Mouse (Mus musculus) cerebellum, postnatal 4 days (tissue): ENCODE measurements at regions not wholly inside any gene's neighbourhood (a gene's known extent, or its start where the extent isn't known, plus 50 kb on each side); places are given as distances from the start of the nearest gene placed in this dataset.

Source experiments
- DNase-seq, 2 experiments: peaks; one replicate each; pipeline ENCODE4 v3.0.0; 2022; ENCODE audit warnings: low spot score in 2 of 2, mixed read lengths in 1 of 2

- DNase-seq, result no peak
Measured at GRCm38 (mm10) chr1:47097084-47097996, 204.7 kb upstream of the Slc39a10 start.

- peak in 1 of 2 experiments; percentile 1 for DNase-seq
Measured at GRCm38 (mm10) chr1:47094498-47094897, 201.8 kb upstream of the Slc39a10 start.

- DNase-seq, result no peak
Measured at GRCm38 (mm10) chr1:47093289-47093947, 200.8 kb upstream of the Slc39a10 start.

GRCm38 (mm10) chr1:47076423-47076822 lies 183.8 kb upstream of the Slc39a10 start:
- DNase-seq, result no peak

- no peak for DNase-seq
Measured at GRCm38 (mm10) chr1:47058149-47058548, 165.5 kb upstream of the Slc39a10 start.

- no peak for DNase-seq
Measured at GRCm38 (mm10) chr1:47057344-47057743, 164.7 kb upstream of the Slc39a10 start.

GRCm38 (mm10) chr1:47051109-47051508 lies 158.5 kb upstream of the Slc39a10 start:
- DNase-seq, result no peak

- DNase-seq, result no peak
Measured at GRCm38 (mm10) chr1:47050492-47050891, 157.8 kb upstream of the Slc39a10 start.

- no peak for DNase-seq
Measured at GRCm38 (mm10) chr1:47037576-47037975, 144.9 kb upstream of the Slc39a10 start.

GRCm38 (mm10) chr1:47019356-47019755 lies 126.7 kb upstream of the Slc39a10 start:
- DNase-seq, result no peak

- DNase-seq, result no peak
Measured at GRCm38 (mm10) chr1:47014526-47014925, 121.9 kb upstream of the Slc39a10 start.

GRCm38 (mm10) chr1:47003746-47004145 lies 111.1 kb upstream of the Slc39a10 start:
- no peak for DNase-seq

GRCm38 (mm10) chr1:46999337-46999736 lies 106.7 kb upstream of the Slc39a10 start:
- DNase-seq, result no peak

GRCm38 (mm10) chr1:46985978-46986377 lies 93.3 kb upstream of the Slc39a10 start:
- no peak for DNase-seq

GRCm38 (mm10) chr1:46983093-46983492 lies 90.4 kb upstream of the Slc39a10 start:
- no peak for DNase-seq

GRCm38 (mm10) chr1:46970470-46970869 lies 77.8 kb upstream of the Slc39a10 start:
- DNase-seq, result peak in 1 of 2 experiments; percentile 36

GRCm38 (mm10) chr1:46968361-46968760 lies 75.7 kb upstream of the Slc39a10 start:
- no peak for DNase-seq

GRCm38 (mm10) chr1:46966917-46967266 lies 74.2 kb upstream of the Slc39a10 start:
- DNase-seq, result no peak

GRCm38 (mm10) chr1:46965996-46966916 lies 73.6 kb upstream of the Slc39a10 start:
- DNase-seq, result no peak

GRCm38 (mm10) chr1:46963973-46964727 lies 71.5 kb upstream of the Slc39a10 start:
- DNase-seq, result no peak
